Mouse (Mus musculus) lung, postnatal 0 days (tissue): ENCODE measurements around the gene Camk2n1.

Experiments used
- CTCF ChIP-seq: IDR thresholded peaks from 2 replicates; pipeline ENCODE4 v1.5.1; 2016; ENCODE audit warnings: antibody characterized with exemption, mild to moderate bottlenecking
- EP300 ChIP-seq: IDR thresholded peaks from 2 replicates; pipeline ENCODE4 v1.6.1; 2016; ENCODE audit warnings: antibody characterized with exemption, mild to moderate bottlenecking, control low read depth

- TF ChIP-seq CTCF (no peak), EP300 (no peak)
These were observed 34.1 kb downstream of the Camk2n1 start for GRCm38 (mm10) chr4:138488241-138488640.
